Mouse (Mus musculus) gastrocnemius, postnatal 4 days (tissue): ENCODE data around the gene Paqr5. TPM values are rescaled to one million over a fixed set of nuclear protein-coding genes. Genes with fewer than 3 reads are reported as not detected.
A peak's percentile ranks its signal among the peaks of the same experiment; 100 is the strongest.

Experiments used
- DNase-seq, 2 experiments: peaks; one replicate each; pipeline ENCODE4 v3.0.0; 2021 to 2022; ENCODE audit warnings: low spot score in 2 of 2, mixed read lengths in 2 of 2
- total RNA-seq, 2 experiments: library from RNA; stranded (reverse); gene quantifications; 2 replicates each; pipeline ENCODE4 v1.2.3; 2021

Gene Paqr5
- total RNA-seq, 2 experiments from 2014 or later = 0.23 TPM; not detected in 1

GRCm38 (mm10) chr9:62013316-62014097 is 13.1 kb downstream of the Paqr5 start:
- DNase-seq = no peak

- DNase-seq = no peak
Observed at GRCm38 (mm10) chr9:62008360-62008759, 18.3 kb downstream of the Paqr5 start.

- DNase-seq = no peak
Observed at GRCm38 (mm10) chr9:62007028-62007427, 19.6 kb downstream of the Paqr5 start.

- no peak for DNase-seq
Observed at GRCm38 (mm10) chr9:62003611-62004010, 23.0 kb downstream of the Paqr5 start.

- no peak for DNase-seq
Observed at GRCm38 (mm10) chr9:61999653-62000420, 26.8 kb downstream of the Paqr5 start.

- DNase-seq = peak in 1 of 2 experiments; percentile 53
Observed at GRCm38 (mm10) chr9:61997860-61998259, 28.8 kb downstream of the Paqr5 start.

DNA sequence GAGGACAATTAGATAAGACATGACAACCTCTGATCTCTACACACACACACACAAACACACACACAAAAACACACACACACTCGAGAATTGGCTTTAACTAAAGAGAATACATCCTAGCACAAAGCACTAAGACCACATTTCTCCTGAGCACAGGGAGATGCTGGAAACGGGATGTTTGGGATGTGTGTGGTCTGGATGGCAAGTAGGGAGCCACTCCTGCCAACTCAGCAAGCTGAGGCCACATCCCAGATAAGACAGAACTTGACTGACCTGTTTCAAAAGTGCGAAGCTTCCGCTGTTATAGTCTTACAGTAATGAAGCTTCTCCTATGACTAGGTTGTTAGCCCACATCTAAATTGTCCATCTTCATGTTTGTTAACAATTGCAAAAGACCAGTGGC is 35.5 kb downstream of the Paqr5 start:
- DNase-seq = no peak

- no peak for DNase-seq
Observed at GRCm38 (mm10) chr9:61990738-61991137, 35.9 kb downstream of the Paqr5 start.

GRCm38 (mm10) chr9:61986055-61986454 is 40.6 kb downstream of the Paqr5 start:
- no peak for DNase-seq

- DNase-seq = peak in 1 of 2 experiments; percentile 51
Observed at GRCm38 (mm10) chr9:61985183-61985863, 41.3 kb downstream of the Paqr5 start.

DNA sequence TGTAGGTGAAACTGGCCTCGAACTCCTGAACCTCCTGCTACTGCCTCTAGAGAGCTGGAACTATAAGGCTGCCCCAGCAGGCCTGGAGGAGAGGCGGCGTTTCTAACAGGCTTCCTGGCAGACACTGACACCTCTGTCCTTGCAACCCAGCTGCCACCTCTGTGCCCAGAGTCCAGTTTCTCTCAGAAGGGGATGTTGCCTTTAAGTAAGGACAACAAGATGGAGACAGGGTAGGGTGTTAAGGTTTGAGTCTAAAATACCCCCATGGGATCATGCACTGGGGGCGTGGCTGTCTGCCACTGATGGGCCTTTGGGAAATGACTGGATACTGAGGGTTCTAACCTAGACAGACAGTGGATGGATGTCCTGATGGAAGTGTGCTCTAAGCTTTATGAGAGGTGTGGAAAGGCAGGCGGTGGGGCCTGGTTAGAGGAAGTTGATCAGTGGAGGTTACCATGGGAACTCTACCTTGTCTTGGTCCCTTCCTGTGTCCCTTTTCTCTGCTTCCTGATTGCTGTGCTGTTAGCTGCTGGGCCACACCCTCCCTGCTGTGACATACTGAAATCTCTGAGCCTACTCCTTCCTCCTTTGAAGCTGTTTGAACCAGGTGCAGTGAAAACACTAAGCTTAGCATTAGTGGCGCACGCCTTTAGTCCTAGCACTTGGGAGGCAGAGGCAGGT is 43.6 kb downstream of the Paqr5 start:
- no peak for DNase-seq

DNA sequence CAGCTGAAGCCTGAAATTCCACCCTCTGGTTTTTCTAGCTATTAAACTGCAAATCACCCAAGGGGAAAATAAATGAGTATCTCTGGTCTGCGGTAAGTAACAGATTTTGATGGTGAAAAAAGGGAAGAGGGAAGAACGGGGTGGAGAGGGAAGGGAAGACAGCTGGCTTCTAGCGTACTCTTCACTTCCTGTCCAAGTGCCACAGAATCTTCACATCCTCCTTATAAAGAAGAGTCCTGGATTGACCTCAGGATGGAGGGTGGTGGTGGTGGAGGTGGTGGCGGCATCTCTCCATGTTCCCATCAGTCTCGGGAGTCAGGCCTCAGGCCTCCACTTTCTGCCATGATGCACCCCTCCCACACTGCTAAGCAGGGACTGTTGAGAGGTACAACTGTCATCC is 44.8 kb downstream of the Paqr5 start:
- no peak for DNase-seq

GRCm38 (mm10) chr9:61979983-61980382 is 46.7 kb downstream of the Paqr5 start:
- no peak for DNase-seq

GRCm38 (mm10) chr9:61977258-61977945 is 49.3 kb downstream of the Paqr5 start:
- no peak for DNase-seq

- DNase-seq = no peak
Observed at GRCm38 (mm10) chr9:61972031-61972430, 54.6 kb downstream of the Paqr5 start.

- DNase-seq = no peak
Observed at GRCm38 (mm10) chr9:61971045-61971444, 55.6 kb downstream of the Paqr5 start.

- no peak for DNase-seq
Observed at GRCm38 (mm10) chr9:61967357-61967756, 59.3 kb downstream of the Paqr5 start.

GRCm38 (mm10) chr9:61965987-61966386 is 60.7 kb downstream of the Paqr5 start:
- no peak for DNase-seq

- DNase-seq = peak; percentile 50 to 77
Observed at GRCm38 (mm10) chr9:61965411-61965930, 61.2 kb downstream of the Paqr5 start.

GRCm38 (mm10) chr9:61963356-61963755 is 63.3 kb downstream of the Paqr5 start:
- no peak for DNase-seq
